Mouse (Mus musculus): ENCODE results near the gene Sema4d.
"Not testable (repeated sequence)": the region's sequence is repeated elsewhere in the genome, so short reads cannot be mapped to it uniquely, and the experiment has no call there.

The Sema4d gene

DNA sequence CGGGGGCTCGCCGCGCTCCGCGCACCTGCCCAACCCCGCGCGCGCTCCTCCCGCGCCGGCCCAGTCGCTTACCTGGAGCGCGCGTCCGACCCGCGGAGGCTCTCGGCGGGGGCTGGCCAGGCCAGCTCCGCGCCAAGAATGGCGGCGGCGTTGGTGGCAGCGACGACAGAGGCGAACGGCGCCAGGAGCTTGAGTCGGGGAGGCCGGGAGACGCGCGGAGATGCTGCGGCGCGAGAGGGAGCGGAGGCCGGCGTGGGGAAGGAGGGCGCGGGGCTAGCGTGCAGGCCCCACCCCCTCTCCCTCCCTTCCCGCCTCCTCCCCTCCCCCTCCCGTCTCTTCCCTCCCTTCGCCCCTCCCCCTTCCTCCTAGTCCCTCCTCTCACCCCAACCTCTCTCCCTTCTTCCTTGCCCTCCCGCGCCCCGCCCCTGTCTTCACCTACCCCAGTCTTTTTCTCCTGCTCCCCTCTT is at the start of gene Sema4d:
Gene Sema4d (minus strand): TSS at position 323 of the 467 bp plus-strand sequence.
- DNase-seq (ENCODE audit: extremely low read depth, low read depth) = peak; percentile 68

GRCm38 (mm10) chr13:51843298-51843697 is 49.8 kb upstream of the Sema4d start:
- DNase-seq (ENCODE audit: extremely low read depth, low read depth) = no peak

DNA sequence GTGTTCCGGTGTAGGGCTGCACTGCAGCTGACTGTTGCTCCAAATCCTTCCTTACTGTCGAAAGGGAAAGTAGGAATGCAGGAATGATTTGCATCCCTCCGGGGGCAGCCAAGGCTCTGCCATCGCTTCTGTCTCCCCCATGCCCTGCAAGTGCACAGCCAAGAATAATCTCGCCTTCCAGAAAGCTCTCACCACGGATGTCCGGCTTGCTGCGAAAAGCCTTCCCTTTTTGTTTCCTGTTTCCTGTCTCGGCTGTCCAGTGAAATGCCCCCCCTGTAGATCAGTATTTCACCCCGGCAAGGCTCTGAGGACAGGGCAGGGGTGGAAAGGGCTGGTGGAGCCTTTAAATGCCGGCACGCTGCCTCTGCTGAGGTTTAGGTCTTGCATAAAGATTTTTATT is 49.2 kb upstream of the Sema4d start:
- DNase-seq (ENCODE audit: extremely low read depth, low read depth) = no peak

- DNase-seq (ENCODE audit: extremely low read depth, low read depth) = no peak
Measured at GRCm38 (mm10) chr13:51842191-51842590, 48.6 kb upstream of the Sema4d start.

- DNase-seq (ENCODE audit: extremely low read depth, low read depth) = peak; percentile 86
Measured at GRCm38 (mm10) chr13:51841541-51842115, 48.1 kb upstream of the Sema4d start.

DNA sequence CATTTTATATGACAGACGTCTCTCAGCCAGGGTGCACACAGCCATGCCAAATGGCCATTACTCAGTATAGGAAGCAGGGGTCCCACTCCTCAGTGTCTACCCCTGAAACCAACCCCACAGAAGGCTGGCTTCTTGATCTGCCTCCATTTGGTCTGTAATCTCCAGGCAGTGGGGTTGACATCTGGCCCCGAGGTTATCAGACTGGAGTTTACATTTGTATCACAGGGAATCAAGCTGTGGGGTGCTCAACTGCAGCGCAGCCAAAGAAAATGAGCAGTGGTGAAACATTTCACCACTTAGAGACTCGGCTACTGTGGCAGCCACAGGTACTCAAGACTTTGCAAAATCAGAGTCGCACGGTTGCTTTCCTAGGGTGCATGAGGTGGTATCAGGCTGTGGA is 47.2 kb upstream of the Sema4d start:
- no peak for DNase-seq (ENCODE audit: extremely low read depth, low read depth)

GRCm38 (mm10) chr13:51839250-51840026 is 45.9 kb upstream of the Sema4d start:
- DNase-seq (ENCODE audit: extremely low read depth, low read depth) = peak; percentile 69

DNA sequence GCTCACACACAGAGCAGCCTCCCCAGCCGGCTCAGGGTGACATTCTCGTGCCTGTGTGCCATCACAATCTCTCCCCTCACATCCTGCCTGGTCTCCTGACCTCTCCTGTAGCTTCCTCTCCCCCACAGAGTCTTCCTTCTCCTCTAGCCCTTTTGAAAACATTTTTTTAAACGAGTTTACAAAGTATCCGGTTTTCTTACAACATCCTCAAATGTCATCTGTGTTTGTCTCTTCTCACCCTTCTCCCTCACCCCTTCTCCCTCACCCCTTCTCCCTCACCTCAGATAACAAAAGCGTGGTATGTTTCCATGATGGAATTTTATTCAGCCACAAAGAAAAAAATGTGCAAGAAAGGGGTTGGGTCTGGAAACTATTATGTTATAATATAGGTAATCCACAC is 43.9 kb upstream of the Sema4d start:
- no peak for DNase-seq (ENCODE audit: extremely low read depth, low read depth)

GRCm38 (mm10) chr13:51835208-51835607 is 41.7 kb upstream of the Sema4d start:
- not testable (repeated sequence) for DNase-seq (ENCODE audit: extremely low read depth, low read depth)

GRCm38 (mm10) chr13:51834520-51834919 is 41.0 kb upstream of the Sema4d start:
- no peak for DNase-seq (ENCODE audit: extremely low read depth, low read depth)

GRCm38 (mm10) chr13:51834024-51834423 is 40.5 kb upstream of the Sema4d start:
- DNase-seq (ENCODE audit: extremely low read depth, low read depth) = peak; percentile 46

DNA sequence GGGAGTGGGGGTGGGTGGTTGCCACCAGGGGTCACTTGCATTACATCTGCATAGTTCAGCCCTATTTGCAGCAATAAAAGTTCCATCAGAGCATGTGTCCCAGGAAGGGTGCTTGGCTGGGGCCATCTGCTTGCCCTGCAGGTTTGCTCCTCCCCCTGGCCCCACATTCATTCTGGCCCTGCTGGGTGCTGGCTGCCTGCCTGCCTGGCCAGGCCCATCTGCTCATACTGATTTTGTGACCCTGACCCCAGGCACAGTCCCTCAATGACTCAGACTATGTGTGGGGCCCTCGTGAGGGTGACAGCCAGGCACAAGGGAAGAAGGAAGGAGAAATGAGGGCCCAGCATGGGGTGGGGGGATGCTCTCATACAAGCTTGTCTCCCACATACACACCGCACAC is 40.1 kb upstream of the Sema4d start:
- no peak for DNase-seq (ENCODE audit: extremely low read depth, low read depth)

DNA sequence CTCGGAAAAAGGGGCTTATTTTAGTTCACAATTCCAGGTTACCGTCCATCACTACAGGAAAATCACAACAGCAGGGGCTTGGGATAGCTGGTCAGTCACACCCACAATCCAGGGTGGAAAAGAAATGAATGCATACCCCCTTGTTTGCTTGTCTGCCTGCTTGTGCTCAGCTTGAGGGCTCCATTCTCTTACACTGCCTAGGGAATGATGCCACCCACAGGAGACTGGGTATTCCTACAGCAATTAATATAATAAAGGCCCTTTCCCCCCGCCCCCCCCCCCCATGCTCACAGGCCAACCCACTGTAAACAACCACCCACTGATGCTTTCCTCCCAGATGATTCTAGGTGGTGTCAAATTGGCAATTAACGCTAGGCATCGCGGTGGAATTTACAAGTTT is 38.9 kb upstream of the Sema4d start:
- no peak for DNase-seq (ENCODE audit: extremely low read depth, low read depth)

DNA sequence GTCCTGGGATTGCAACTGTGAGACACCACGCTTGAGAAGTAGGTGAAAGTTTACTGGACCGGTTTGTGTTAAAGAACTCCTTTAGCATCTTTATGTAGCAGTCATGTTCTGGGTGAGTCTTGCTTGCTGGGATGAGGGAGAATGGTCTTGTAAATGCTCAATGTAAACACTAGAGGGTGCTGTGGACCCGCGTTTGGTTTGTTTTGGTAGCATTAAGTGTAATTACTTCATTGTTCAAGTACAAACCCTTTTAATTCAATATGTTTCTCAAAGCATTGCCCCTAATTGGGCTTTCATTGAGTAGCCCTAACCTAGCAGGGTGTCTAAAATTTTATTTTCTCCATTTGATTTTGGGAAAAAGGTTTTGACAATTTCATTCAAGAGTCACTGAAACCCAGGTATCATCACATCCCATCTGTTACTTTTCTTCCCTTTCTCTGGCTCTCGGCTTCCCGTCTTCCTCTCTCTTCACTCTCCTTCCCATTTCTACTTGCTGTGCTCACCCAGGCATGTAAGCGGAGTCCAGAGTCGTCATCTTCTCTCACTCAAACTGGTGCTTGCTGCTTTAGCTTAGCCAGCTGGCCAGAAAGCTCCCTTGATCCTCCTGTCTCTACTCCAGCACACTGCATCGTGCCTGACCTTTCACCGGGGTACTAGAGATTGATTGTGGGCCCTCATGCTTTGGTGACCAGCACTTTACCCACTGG is 37.4 kb upstream of the Sema4d start:
- DNase-seq (ENCODE audit: extremely low read depth, low read depth) = peak; percentile 62

GRCm38 (mm10) chr13:51823822-51824495 is 30.4 kb upstream of the Sema4d start:
- no peak for DNase-seq (ENCODE audit: extremely low read depth, low read depth)

DNA sequence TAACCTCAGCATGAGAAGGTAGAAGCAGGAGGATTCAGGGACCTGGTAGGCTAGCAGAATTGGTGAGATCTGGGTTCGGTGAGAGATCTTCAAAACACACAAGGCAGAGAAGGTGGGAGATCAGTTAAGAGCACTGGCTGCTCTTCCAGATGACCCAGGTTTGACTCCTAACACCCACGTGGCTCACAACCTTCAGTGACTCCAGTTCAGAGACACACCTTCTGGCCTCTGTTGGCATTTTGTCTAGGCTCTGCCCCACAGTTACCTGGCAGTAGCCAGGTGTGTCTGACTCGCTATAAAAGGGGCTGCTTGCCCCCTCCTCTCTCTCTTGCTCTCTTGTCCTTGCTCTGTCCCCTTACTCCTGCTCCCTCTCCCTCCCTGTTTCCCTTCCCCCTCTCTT is 28.4 kb upstream of the Sema4d start:
- DNase-seq (ENCODE audit: extremely low read depth, low read depth) = no peak

DNA sequence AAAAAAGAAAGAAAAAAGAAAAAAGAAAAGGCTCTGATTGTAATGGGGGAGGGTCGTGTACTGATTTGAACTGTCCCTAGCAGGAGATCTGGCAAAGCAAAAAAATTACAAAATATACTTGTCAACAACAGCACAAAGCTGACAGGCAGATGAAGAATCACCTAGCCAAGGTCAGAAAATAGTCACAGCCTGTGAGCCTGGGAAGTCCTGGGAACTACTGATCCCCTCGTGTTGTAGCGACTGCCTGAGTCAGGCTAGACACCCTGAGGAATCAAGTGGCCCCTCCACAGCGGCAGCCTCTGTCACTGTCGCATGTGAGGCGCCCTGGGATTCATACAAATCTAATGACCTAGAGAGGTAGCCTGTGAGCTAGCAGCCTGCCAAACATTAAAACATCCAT is 25.8 kb upstream of the Sema4d start:
- no peak for DNase-seq (ENCODE audit: extremely low read depth, low read depth)

DNA sequence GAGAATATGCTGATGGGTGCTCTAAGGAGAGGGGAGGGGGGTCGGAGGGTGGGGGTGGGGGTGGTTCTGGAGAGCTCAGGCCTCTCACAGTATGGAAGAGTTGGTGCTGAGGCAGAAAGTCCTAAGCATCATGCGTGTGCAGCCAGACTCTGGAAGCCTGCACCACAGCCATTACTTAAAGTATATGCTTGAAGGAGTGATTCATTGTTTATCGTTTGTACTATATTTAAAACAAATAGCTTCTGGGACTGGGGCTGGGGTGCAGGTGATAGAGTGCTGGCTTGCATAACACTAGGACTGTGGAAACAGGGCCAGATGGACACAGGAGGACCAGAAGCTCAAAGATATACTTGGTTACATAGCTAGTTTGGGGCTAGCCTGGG is 25.4 kb upstream of the Sema4d start:
- DNase-seq (ENCODE audit: extremely low read depth, low read depth) = no peak

GRCm38 (mm10) chr13:51818170-51818943 is 24.8 kb upstream of the Sema4d start:
- no peak for DNase-seq (ENCODE audit: extremely low read depth, low read depth)

DNA sequence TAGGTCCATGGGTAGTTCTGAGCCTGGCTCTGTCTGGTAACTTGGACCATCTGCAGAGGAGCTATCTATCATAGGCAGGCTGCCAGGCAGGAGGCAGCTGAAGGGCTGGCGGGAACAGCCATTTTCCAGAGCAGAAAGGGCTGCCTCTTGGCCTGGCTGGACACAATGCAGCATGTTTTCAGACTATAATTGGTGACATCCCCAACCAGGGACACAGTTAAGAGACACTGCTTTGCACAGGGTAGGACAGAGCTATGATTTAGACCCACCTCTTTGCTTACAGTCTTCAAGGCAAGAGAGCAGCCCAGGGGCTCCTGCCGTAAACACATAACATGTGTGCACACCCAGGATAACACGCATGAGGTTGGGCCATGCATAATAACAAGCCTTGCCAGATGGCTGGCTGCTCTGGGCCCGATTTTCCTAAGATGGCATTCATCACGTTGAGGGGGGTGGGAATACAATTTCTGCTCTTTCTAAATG is 23.1 kb upstream of the Sema4d start:
- no peak for DNase-seq (ENCODE audit: extremely low read depth, low read depth)

Data from MEL-GATA-1-ER (cell line).